In genomic region chr5:36301166-36301565, GRCm38 (mm10) we compare ENCODE assay signal across 16 mouse cellular contexts.
DNase-seq lines count a peak whose midpoint lies in the region; ATAC-seq lines count a peak whose summit lies in the region.
"Had no signal": no experiment of that assay in that cellular context is flagged by ENCODE, and none has a peak within 500 bp of the region (broad histone marks: within the 10 kb centered on the region; RNA-seq: fewer than 3 reads in every experiment).

No protein-coding gene starts in this region.

- 69% methylated on average over 4 of the region's 4 CpGs for WGBS in midbrain, embryonic 10.5 days
- 67% methylated on average over 4 of the region's 4 CpGs for whole genome bisulfite sequencing in midbrain, embryonic 16.5 days
- WGBS in embryonic facial prominence, embryonic 13.5 days, result 56% methylated on average over 4 of the region's 4 CpGs

- H3K27ac ChIP-seq in midbrain, embryonic 10.5 days (replicated peaks), result peak overlapping the region; percentile 23; the same call in 1 of the 2 replicates
- no peak overlapping the region for H3K27ac ChIP-seq in midbrain, embryonic 16.5 days (ENCODE audit: low read length)
- no peak overlapping the region for H3K27ac ChIP-seq in embryonic facial prominence, embryonic 13.5 days
- H3K27ac ChIP-seq: forebrain, embryonic 15.5 days; heart, adult 2 months; hindbrain, embryonic 10.5 days; liver, embryonic 13.5 days; lung, embryonic 15.5 days; neural tube, embryonic 12.5 days had no signal

- peaks cover 9% of the 10 kb centered on the region; the same call in 1 of the 2 replicates for H3K4me1 ChIP-seq in midbrain, embryonic 10.5 days
- H3K4me1 ChIP-seq in midbrain, embryonic 16.5 days (ENCODE audit: control insufficient read depth, insufficient read depth, low read length), result no peaks in the 10 kb centered on the region
- no peaks in the 10 kb centered on the region for H3K4me1 ChIP-seq in embryonic facial prominence, embryonic 13.5 days
- H3K4me1 ChIP-seq: neural tube, embryonic 12.5 days had no signal

- DNase-seq in frontal cortex, postnatal 25 days (ENCODE audit: low spot score in 2 of 2), result no peak
- DNase-seq in midbrain, embryonic 10.5 days (ENCODE audit: low spot score), result no peak
- DNase-seq in gastrocnemius, postnatal 25 days, result no peak
- DNase-seq: gastrocnemius, postnatal 10 days; heart, adult 2 months; liver, embryonic 13.5 days; thymus, postnatal 4 days had no signal

- H3K9ac ChIP-seq in midbrain, embryonic 16.5 days (ENCODE audit: low read depth, low read length), result no peak overlapping the region
- H3K9ac ChIP-seq in embryonic facial prominence, embryonic 13.5 days, result 0 out of 2 replicates have a peak overlapping the region, but pooled peaks have one; percentile 27
- H3K9ac ChIP-seq: forebrain, embryonic 15.5 days; liver, embryonic 13.5 days; lung, embryonic 15.5 days; neural tube, embryonic 12.5 days had no signal

- peak; percentile 71; the same call in 1 of the 2 replicates for ATAC-seq in frontal cortex, adult (ENCODE audit: low TSS enrichment)
- ATAC-seq in midbrain, embryonic 16.5 days, result no peak
- no peak for ATAC-seq in embryonic facial prominence, embryonic 13.5 days (ENCODE audit: insufficient number of reproducible peaks, insufficient read depth, low FRiP score, low TSS enrichment, low read depth)
- no peak for ATAC-seq in activated CD4-positive, CD25-positive, alpha-beta regulatory T cell, adult 4 months
- ATAC-seq: forebrain, embryonic 15.5 days; inflammation-experienced regulatory T-cells, adult 6 months had no signal

- no peaks in the 10 kb centered on the region for H3K36me3 ChIP-seq in midbrain, embryonic 10.5 days
- H3K36me3 ChIP-seq in midbrain, embryonic 16.5 days (ENCODE audit: control insufficient read depth, insufficient read depth, low read length), result no peaks in the 10 kb centered on the region
- no peaks in the 10 kb centered on the region for H3K36me3 ChIP-seq in embryonic facial prominence, embryonic 13.5 days
- H3K36me3 ChIP-seq: forebrain, embryonic 15.5 days; hindbrain, embryonic 10.5 days; liver, embryonic 13.5 days; lung, embryonic 15.5 days; neural tube, embryonic 12.5 days had no signal

- H3K27me3 ChIP-seq in midbrain, embryonic 10.5 days (ENCODE audit: low read depth, poor library complexity, severe bottlenecking), result no peaks in the 10 kb centered on the region
- H3K27me3 ChIP-seq in midbrain, embryonic 16.5 days (ENCODE audit: control insufficient read depth, insufficient read depth, low read depth, low read length), result no peaks in the 10 kb centered on the region
- H3K27me3 ChIP-seq in embryonic facial prominence, embryonic 13.5 days, result no peaks in the 10 kb centered on the region
- H3K27me3 ChIP-seq: forebrain, embryonic 15.5 days; liver, embryonic 13.5 days; lung, embryonic 15.5 days; neural tube, embryonic 12.5 days had no signal

- no peak overlapping the region for H3K4me2 ChIP-seq in midbrain, embryonic 16.5 days (ENCODE audit: low read length)
- no peak overlapping the region for H3K4me2 ChIP-seq in embryonic facial prominence, embryonic 13.5 days
- H3K4me2 ChIP-seq: forebrain, embryonic 15.5 days; liver, embryonic 13.5 days; lung, embryonic 15.5 days; neural tube, embryonic 12.5 days had no signal

- H3K4me3 ChIP-seq in midbrain, embryonic 10.5 days, result no peak overlapping the region
- H3K4me3 ChIP-seq in midbrain, embryonic 16.5 days (ENCODE audit: low read depth, low read length), result no peak overlapping the region
- H3K4me3 ChIP-seq in embryonic facial prominence, embryonic 13.5 days, result no peak overlapping the region
- H3K4me3 ChIP-seq: forebrain, embryonic 15.5 days; heart, adult 2 months; hindbrain, embryonic 10.5 days; liver, embryonic 13.5 days; lung, embryonic 15.5 days; neural tube, embryonic 12.5 days had no signal

- H3K9me3 ChIP-seq in midbrain, embryonic 10.5 days (replicated peaks), result no peaks in the 10 kb centered on the region
- H3K9me3 ChIP-seq in midbrain, embryonic 16.5 days (replicated peaks; ENCODE audit: control insufficient read depth, low read length, poor library complexity, severe bottlenecking), result no peaks in the 10 kb centered on the region
- H3K9me3 ChIP-seq in embryonic facial prominence, embryonic 13.5 days, result no peaks in the 10 kb centered on the region
- H3K9me3 ChIP-seq: forebrain, embryonic 15.5 days; hindbrain, embryonic 10.5 days; liver, embryonic 13.5 days; lung, embryonic 15.5 days; neural tube, embryonic 12.5 days had no signal
